22 mouse cellular contexts compared by ENCODE assay signal in genomic region chr17:80173708-80174107, GRCm38 (mm10). TPM values are rescaled to one million over a fixed set of nuclear protein-coding genes. Genes with fewer than 3 reads are reported as not detected.
"Had no signal": no experiment of that assay in that cellular context is flagged by ENCODE, and none has a peak within 500 bp of the region (broad histone marks: within the 10 kb centered on the region; RNA-seq: fewer than 3 reads in every experiment).

No protein-coding gene starts in this region.

- H3K9ac ChIP-seq: liver, embryonic 15.5 days; liver, postnatal 0 days; lung, embryonic 15.5 days; midbrain, embryonic 13.5 days; neural tube, embryonic 13.5 days; neural tube, embryonic 15.5 days; stomach, embryonic 15.5 days had no signal

- H3K9me3 ChIP-seq: liver, embryonic 15.5 days; lung, embryonic 15.5 days; midbrain, embryonic 10.5 days; midbrain, embryonic 13.5 days; neural tube, embryonic 13.5 days; neural tube, embryonic 15.5 days; stomach, embryonic 15.5 days had no signal

- H3K27me3 ChIP-seq: liver, embryonic 15.5 days; lung, embryonic 15.5 days; midbrain, embryonic 13.5 days; neural tube, embryonic 13.5 days; neural tube, embryonic 15.5 days; stomach, embryonic 15.5 days had no signal

- H3K4me1 ChIP-seq: stomach, embryonic 15.5 days had no signal

- H3K4me3 ChIP-seq: liver, embryonic 15.5 days; lung, embryonic 15.5 days; midbrain, embryonic 10.5 days; midbrain, embryonic 13.5 days; myocyte; neural tube, embryonic 13.5 days; neural tube, embryonic 15.5 days; stomach, embryonic 15.5 days had no signal

- ATAC-seq: liver, postnatal 0 days; midbrain, embryonic 13.5 days; midbrain, embryonic 16.5 days had no signal

- H3K4me2 ChIP-seq: liver, embryonic 15.5 days; lung, embryonic 15.5 days; midbrain, embryonic 13.5 days; neural tube, embryonic 13.5 days; neural tube, embryonic 15.5 days; stomach, embryonic 15.5 days had no signal

- DNase-seq: liver, postnatal 0 days; lung, adult 2 months; lung, postnatal 14 days; lung, postnatal 36 days; retina, postnatal 1 day; right cerebral cortex, adult 18-20 months; right cerebral cortex, postnatal 14 days had no signal

- H3K27ac ChIP-seq: liver, embryonic 15.5 days; lung, embryonic 15.5 days; midbrain, embryonic 10.5 days; midbrain, embryonic 13.5 days; neural tube, embryonic 13.5 days; neural tube, embryonic 15.5 days; stomach, embryonic 15.5 days; stomach, postnatal 0 days had no signal

- H3K36me3 ChIP-seq: liver, embryonic 15.5 days; lung, embryonic 15.5 days; midbrain, embryonic 10.5 days; midbrain, embryonic 13.5 days; neural tube, embryonic 13.5 days; neural tube, embryonic 15.5 days; stomach, embryonic 15.5 days had no signal

RNA-seq across cellular contexts. Expression of gene Ttc39d, which starts 33.6 kb away (rescaled TPM):
- total RNA-seq: megakaryocyte-erythroid progenitor cell, adult 5-6 weeks had no signal
- polyA plus RNA-seq: liver, embryonic 15.5 days; liver, postnatal 0 days; neural tube, embryonic 11.5 days; neural tube, embryonic 13.5 days; spleen, adult 2 months; thymus, adult 2 months; urinary bladder, adult 2 months had no signal
